Mouse (Mus musculus) monocyte, adult 2 months (primary cell): ENCODE measurements around the gene Tmem230.

Experiments
- DNase-seq, 2 experiments: peaks; one replicate each; pipeline ENCODE4 v3.0.0; 2022; ENCODE audit warnings: low spot score in 2 of 2, low read depth in 1 of 2

Tmem230 gene

GRCm38 (mm10) chr2:132233985-132234765 lies 13.4 kb downstream of the Tmem230 start:
- DNase-seq = no peak

- no peak for DNase-seq
These were observed 15.1 kb downstream of the Tmem230 start for GRCm38 (mm10) chr2:132232413-132232945.

- no peak for DNase-seq
These were observed 23.2 kb downstream of the Tmem230 start for GRCm38 (mm10) chr2:132224359-132224758.

DNA sequence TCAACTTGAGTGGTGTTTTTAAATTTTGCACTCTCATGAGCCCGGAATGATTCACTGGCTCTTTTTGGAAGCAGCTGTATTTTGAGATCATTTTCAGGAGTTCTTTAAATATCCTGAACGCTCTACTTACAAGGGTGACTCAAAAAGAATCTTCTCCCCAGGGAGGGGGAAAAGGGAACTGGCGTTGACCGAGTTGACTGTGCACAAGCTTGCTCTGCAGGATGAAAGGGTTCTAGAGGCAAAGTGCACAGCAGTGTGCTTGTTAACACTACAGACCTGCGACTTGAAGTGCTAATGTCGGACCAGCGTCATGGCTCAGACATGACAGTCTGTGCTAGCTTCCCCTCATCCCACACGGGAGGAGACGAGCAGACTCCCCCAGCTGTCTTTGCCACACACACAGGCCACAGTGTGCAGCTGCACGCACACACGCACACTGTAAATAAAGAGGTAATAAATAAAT lies 26.0 kb downstream of the Tmem230 start:
- DNase-seq = no peak

DNA sequence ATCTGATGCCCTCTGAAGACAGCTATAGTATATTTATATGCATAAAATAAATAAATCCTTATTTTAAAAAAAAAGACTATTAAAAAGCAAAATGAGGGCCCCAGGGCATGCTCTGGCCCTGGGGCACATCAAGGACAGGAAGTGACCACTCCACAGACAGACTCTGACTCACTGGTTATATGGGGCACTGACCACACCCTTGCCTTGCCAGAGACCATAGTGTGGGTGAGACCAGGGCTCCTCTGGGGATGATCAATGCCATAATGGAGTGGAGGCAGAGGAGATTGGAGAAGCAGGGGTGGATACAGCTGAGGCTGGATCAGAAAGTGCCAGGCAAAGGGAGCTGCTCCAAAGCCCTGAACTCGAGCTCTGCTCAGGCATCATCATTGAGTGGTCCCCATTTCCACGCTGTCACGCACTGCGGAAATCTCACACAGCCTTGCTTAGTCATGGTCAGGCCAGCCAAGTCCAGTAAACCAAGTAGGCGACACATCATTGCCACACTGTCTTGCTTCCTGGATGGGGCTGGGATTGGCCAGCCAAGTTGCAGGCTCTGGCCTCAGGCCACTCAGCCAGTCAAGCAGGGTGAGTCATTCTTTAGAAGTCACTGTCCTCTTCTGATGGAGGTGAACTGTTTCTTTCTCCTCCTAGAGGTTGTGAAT lies 35.5 kb downstream of the Tmem230 start:
- DNase-seq = peak in 1 of 2 experiments; percentile 40

DNA sequence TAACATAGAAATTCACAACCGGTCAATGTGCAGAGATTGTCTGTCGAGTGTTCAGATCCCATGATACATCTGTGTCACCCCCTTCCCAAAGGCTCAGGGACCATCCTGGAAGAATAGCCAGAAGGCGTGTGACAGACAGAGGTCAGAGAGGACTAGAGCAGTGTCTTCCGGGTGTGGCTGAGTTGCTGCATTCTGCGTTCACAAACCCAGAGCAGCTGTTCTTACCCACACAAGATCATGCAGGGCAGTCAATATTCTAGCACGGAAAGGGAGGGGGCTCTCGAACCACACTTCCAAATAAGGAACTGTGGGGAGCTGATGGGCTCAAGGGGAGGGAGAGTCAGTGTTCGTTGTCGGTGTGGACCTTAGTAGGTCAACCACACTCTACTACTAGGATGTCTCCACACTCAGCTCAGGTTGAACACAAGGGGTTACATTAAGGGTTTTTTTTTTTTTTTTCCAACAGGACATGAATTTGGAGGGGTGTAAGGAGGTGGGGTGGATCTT lies 36.7 kb downstream of the Tmem230 start:
- DNase-seq = no peak

GRCm38 (mm10) chr2:132208246-132208881 lies 39.2 kb downstream of the Tmem230 start:
- DNase-seq = no peak

DNA sequence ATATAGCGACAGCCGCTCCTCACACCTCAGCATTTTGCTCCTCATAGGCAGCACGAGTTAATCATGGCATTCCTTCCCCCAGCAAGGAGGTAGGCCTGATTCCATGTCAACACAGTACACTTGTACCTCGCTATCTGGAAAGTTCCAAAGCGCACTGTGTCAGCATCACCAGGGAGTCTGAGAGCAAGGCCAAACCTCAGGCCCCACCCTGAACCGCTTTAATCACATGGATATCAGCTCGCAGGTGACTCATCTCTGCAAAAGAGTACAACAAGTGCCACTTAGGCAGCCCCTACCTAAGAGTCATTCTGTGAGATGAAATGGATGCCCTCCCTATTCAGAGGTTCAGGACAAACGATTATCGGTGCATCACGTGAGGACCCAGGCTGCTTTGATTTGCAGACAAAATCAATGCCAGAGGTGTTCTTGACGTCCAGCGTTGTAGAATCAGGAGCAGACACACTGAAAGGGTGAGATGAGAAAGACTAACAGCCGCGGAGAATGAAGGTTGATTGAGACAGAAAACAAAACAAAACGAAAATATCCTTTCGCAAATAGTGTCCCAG lies 41.2 kb downstream of the Tmem230 start:
- DNase-seq = no peak

- DNase-seq = no peak
These were observed 42.1 kb downstream of the Tmem230 start for GRCm38 (mm10) chr2:132205549-132205948.

- peak; percentile 39 to 68 for DNase-seq
These were observed 43.8 kb downstream of the Tmem230 start for GRCm38 (mm10) chr2:132203773-132204172.

DNA sequence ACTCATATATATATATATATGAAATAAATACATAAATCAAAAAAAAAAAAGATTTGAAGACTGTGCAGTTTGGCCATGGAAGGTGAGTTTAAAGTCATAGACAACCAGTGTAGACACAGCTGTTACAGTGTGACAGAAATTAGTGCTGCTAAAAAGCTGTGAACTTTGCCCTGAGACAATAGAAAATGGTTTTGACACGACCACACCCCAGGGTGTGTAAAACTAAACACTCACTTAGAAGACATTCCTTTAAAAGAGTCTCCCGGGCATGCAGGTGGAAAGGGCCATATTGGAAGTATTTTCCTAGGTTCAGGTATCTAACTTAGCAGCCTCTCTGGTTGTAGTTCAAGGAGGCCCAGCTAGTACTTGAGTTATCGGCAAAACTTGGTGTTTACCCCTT lies 44.4 kb downstream of the Tmem230 start:
- DNase-seq = no peak

DNA sequence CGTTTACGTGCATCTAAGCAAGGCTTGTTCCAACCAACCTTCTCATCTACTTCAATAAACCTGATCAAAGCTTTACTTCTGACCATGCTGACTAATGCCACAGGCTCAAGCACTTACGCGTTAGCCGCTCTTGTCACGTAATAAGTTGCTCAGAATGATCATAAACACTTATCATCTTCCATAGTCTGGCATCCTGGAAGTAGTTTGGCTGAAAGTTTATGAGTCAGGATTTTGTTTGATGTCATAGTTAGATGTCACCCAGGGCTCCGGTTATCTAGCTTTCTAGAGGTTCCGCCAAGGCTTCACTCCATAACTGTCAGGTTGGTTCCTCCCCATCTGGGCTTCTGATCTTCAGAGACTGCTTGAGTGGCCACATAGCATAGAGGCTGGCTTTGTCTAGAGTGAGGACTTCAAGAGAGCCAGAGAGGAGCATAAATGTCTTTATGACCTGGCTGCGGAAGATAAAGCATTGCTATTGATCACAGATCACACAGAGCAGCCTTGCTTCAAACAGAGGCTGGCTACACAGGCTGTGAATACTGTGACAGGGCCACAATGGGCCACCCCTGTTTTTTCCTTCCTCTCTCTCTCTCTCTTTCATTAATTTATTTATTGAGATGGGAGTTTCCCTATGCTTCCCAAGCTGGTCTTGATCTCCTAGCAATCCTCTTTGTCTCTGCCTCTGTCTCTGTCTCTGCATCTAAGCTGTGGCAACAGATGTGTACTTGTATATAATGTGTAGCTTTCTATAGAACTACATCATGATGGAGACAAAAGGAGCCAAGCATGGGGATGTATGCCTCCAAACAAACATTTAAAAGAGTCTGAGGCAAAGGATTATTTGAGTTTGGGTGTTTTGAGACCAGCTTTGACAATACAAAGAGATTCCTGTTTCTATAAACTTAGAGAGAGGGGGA lies 49.3 kb downstream of the Tmem230 start:
- DNase-seq = no peak

DNA sequence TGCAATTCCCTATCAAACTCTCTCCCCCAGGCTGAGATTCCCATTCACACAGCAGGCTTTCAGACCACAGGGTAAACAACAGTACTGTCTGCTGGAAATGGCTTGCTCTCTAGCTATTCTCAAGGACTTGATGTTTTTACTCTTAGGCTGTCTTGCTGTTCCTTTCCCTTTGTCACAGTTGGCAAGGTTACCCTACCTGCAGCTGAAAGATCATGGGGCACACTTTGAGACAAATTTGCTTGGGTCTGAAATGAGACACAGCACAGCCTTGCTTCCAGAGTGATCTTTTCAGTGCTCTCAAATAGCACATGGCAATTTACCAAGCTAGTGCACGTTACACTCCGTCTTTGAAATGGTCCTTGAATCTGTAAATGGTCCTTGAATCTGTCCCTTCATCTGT lies 52.0 kb downstream of the Tmem230 start:
- DNase-seq = no peak

GRCm38 (mm10) chr2:132190602-132191161 lies 56.9 kb downstream of the Tmem230 start:
- DNase-seq = no peak
